Mouse (Mus musculus) erythroblast, embryonic 14.5 days (primary cell): ENCODE results near the gene Mrgprf. TPM values are rescaled to one million over a fixed set of nuclear protein-coding genes. Genes with fewer than 3 reads are reported as not detected.

Source experiments
- H3K27me3 ChIP-seq: 2 replicates; pipeline ENCODE4 v1.6.1; 2012; ENCODE audit warnings: inconsistent platforms; ENCODE audit not compliant: control insufficient read depth
- H3K36me3 ChIP-seq: 2 replicates; pipeline ENCODE4 v1.6.1; 2012; ENCODE audit warnings: mild to moderate bottlenecking, inconsistent platforms; ENCODE audit not compliant: control insufficient read depth
- H3K4me1 ChIP-seq: 2 replicates; pipeline ENCODE4 v1.6.1; 2012; ENCODE audit warnings: inconsistent platforms; ENCODE audit not compliant: control insufficient read depth
- H3K4me3 ChIP-seq: replicated peaks from 2 replicates; pipeline ENCODE3; 2012; ENCODE audit warnings: moderate library complexity, mild to moderate bottlenecking, inconsistent platforms
- H3K9me3 ChIP-seq: 2 replicates; pipeline ENCODE4 v1.6.1; 2012; ENCODE audit warnings: low read length, inconsistent platforms, mixed read lengths; ENCODE audit not compliant: control insufficient read depth
- GATA1 ChIP-seq: IDR thresholded peaks from 2 replicates; pipeline ENCODE4 v1.6.1; 2012; ENCODE audit warnings: low read length, inconsistent platforms, mixed read lengths
- TAL1 ChIP-seq: IDR thresholded peaks from 3 replicates; pipeline ENCODE4 v1.6.1; 2012; ENCODE audit warnings: low read length, inconsistent platforms, mixed read lengths
- polyA plus RNA-seq: library from polyadenylated mRNA; stranded (reverse); fragments of >175 nt; gene quantifications from 2 replicates; pipeline ENCODE4 v1.2.3, GENCODE M21; 2012

Mrgprf gene
- polyA plus RNA-seq = not detected in 2 replicates

- no peak for TF ChIP-seq GATA1
- Histone ChIP-seq H3K4me3 (no peak within 1 kb of the TSS), H3K4me1 (peaks cover 5% of the 10 kb centered on the region), H3K36me3 (no peaks in the 10 kb centered on the region), H3K9me3 (no peaks in the 10 kb centered on the region), H3K27me3 (no peaks in the 10 kb centered on the region)
Observed at GRCm38 (mm10) chr7:145300321-145301007, at the start of gene Mrgprf. TSS of gene Mrgprf (plus strand) at chr7:145300828.

GRCm38 (mm10) chr7:145252715-145253476, 47.7 kb upstream of the Mrgprf start:
- TF ChIP-seq TAL1 (no peak), GATA1 (no peak)
- Histone ChIP-seq H3K4me3 (no peak overlapping the region), H3K27me3 (no peaks in the 10 kb centered on the region), H3K4me1 (no peaks in the 10 kb centered on the region), H3K36me3 (no peaks in the 10 kb centered on the region), H3K9me3 (no peaks in the 10 kb centered on the region)

DNA sequence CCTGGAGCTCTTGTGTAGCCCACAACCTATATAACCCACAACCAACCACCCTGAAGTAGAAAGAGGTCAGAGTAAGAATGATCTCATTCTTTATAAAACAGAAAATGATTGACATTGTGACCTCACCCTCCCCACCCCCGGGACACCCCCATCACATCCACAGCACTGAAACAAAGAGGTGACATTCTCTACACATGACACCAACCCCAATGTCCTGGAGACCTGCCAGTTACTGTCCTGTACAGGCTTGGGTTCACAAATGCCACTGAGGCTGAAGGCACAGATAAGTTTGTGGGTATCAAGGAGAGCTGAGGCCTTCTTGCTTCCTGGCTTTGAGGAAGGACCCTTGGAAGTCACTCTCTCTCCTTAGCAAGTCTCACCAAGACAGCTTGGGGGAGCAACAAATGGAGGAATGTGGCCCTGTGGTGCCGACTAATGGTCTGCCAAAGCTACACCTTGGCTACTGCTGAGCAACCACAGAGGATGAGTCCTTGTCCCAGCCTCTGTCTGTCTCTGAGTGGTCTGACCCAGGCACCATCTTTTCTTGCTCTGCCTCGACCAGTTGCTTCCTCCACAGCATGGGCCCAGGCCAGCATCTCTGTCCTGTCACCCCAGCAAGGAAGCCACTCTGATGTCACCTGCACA, 46.5 kb upstream of the Mrgprf start:
- TF ChIP-seq TAL1 (no peak), GATA1 (no peak)
- H3K27me3 ChIP-seq = no peaks in the 10 kb centered on the region
- no peaks in the 10 kb centered on the region; the same call in 1 of the 2 replicates for H3K36me3 ChIP-seq
- no peaks in the 10 kb centered on the region for H3K9me3 ChIP-seq
- no peak overlapping the region for H3K4me3 ChIP-seq
- H3K4me1 ChIP-seq = no peaks in the 10 kb centered on the region

DNA sequence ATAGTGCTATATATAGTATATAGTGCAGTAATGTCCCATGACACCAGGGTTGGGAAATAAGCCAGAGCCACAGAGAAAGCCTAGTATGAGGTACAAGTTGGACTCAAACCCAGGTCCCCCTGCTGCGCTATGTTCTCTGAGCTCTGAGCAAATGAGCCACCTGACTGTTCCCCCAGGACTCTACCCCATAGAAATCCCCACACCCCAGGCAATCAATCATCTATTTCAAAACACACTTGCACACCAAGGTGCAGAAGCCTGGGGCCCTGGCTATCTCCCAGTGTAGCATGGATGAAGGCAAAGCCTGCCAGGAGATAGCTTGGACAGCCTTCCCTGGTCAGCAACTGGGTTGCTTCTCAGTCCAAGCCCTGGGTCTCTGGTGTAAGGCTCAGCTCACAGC, 44.5 kb upstream of the Mrgprf start:
- no peaks in the 10 kb centered on the region for H3K27me3 ChIP-seq
- no peaks in the 10 kb centered on the region for H3K9me3 ChIP-seq
- no peak overlapping the region for H3K4me3 ChIP-seq
- no peak for TF ChIP-seq TAL1
- no peaks in the 10 kb centered on the region; the same call in 1 of the 2 replicates for H3K36me3 ChIP-seq
- H3K4me1 ChIP-seq = no peaks in the 10 kb centered on the region

DNA sequence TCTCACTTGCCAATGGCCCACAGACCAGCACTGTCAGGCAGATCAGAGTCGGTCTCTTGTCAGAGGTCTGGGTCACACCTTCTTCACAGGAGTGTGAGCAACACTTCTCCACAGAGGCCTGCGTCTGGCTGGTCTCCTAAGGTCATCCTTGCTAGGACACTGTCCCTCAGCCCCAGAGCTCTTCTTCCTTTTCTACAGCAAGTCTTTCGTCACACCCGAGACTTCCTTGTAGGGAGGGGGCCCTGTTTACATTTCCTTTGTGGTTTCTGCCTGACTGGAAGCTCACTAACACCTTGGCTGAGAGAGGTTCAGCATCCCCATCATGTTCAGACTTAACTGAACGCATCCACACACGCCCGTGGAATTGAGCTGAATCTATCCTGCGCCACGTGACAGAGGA, 36.4 kb upstream of the Mrgprf start:
- Histone ChIP-seq H3K4me3 (no peak overlapping the region), H3K4me1 (no peaks in the 10 kb centered on the region), H3K9me3 (no peaks in the 10 kb centered on the region), H3K27me3 (no peaks in the 10 kb centered on the region), H3K36me3 (no peaks in the 10 kb centered on the region; the same call in 1 of the 2 replicates)
- no peak for TF ChIP-seq GATA1
- TF ChIP-seq TAL1 = no peak

DNA sequence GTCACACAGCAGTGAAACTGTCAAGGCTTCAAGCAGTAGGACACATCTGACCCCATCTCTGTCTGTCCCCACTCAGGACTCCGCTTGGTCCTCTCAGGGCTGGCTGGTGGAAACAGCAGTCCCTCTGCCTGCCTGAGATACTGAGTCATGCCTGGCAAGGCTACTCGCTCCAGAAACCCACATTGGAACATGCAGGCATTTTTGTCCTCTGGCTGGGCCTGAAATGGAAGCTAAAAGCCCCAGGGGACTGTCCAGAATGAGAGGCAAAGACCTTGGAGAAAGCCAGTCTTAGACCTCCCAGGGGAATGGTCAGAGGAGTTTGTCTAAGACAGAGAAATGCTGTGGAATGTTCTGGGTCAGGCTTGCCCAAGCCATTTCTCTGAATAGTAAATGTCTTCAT, 34.6 kb upstream of the Mrgprf start:
- Histone ChIP-seq H3K27me3 (no peaks in the 10 kb centered on the region), H3K4me3 (no peak overlapping the region), H3K4me1 (no peaks in the 10 kb centered on the region), H3K36me3 (no peaks in the 10 kb centered on the region), H3K9me3 (no peaks in the 10 kb centered on the region)
- TF ChIP-seq GATA1 (no peak), TAL1 (no peak)

GRCm38 (mm10) chr7:145268890-145269289, 31.7 kb upstream of the Mrgprf start:
- Histone ChIP-seq H3K4me3 (no peak overlapping the region), H3K36me3 (peaks cover 6% of the 10 kb centered on the region), H3K4me1 (no peaks in the 10 kb centered on the region), H3K27me3 (no peaks in the 10 kb centered on the region), H3K9me3 (no peaks in the 10 kb centered on the region)
- TF ChIP-seq GATA1 = no peak
- TF ChIP-seq TAL1 = no peak

DNA sequence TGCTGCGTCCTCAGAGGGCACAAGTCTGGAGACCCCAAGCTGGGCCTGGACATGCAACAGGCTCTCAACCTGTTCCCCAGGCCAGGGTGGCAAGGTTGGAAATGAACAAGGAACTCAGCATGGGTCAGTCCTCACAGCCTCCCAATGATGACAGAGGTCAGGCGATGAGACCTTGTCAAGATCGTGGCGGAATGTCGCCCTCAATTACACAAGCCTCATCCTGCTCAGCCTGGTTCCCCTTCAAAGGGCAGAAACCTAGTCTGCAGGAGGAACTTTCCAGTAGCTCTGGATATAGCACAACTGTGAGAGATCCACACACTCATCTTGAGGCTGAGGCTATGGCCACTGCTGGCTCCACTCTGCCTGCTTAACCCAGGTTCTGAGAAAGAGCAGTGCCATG, 29.7 kb upstream of the Mrgprf start:
- Histone ChIP-seq H3K27me3 (no peaks in the 10 kb centered on the region), H3K9me3 (no peaks in the 10 kb centered on the region), H3K36me3 (peaks cover 8% of the 10 kb centered on the region), H3K4me3 (no peak overlapping the region), H3K4me1 (no peaks in the 10 kb centered on the region)
- no peak for TF ChIP-seq TAL1
- TF ChIP-seq GATA1 = no peak

- Histone ChIP-seq H3K27me3 (no peaks in the 10 kb centered on the region), H3K9me3 (no peaks in the 10 kb centered on the region), H3K36me3 (peaks cover 19% of the 10 kb centered on the region), H3K4me1 (no peaks in the 10 kb centered on the region), H3K4me3 (no peak overlapping the region)
- TF ChIP-seq GATA1 = no peak
- no peak for TF ChIP-seq TAL1
Observed at GRCm38 (mm10) chr7:145275488-145275887, 25.1 kb upstream of the Mrgprf start.
